Mouse (Mus musculus): Measurements from ENCODE around the gene Slc22a17.

Gene Slc22a17

DNA sequence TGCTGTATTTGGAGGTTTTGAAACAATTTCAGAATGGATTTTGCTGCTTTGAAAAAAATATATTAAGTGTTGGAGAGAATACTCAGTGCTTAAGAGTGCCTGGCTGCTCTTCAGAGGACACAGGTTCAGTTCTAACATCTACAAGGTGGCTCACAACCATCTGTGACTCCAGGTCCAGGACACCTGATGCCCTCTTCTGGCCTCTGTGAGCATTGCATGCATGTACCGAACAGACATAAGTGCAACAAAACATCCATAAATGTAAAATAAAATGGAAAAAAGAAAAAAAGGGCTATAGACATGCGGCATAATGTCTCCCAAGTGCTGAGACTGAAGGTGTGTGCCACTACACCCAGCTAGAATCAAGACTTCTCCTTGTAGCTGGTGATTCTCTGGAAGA lies 52.4 kb downstream of the Slc22a17 start:
- no peak for DNase-seq (ENCODE audit: low read depth)

- no peak for DNase-seq (ENCODE audit: low read depth)
Observed at GRCm38 (mm10) chr14:54857891-54858290, 55.0 kb downstream of the Slc22a17 start.

DNA sequence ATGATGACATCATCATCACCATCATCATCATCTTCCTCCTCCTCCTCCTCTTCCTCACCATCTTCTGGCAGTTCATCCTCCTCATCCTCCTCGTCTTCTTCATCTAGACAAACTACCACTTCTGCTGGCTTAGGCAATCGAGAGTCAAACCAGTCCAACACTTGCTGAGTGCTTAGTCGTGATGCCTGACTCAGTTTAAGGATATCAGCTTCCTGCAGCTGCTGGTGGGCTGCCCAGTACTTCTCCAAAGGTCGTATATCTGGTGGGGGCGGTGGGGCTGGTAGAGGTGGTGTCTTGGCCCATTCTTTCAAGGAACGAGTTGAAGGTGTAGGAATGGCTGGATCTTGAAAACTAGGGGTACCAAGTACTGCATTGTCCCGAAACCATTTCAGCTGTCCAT lies 56.2 kb downstream of the Slc22a17 start:
- no peak for DNase-seq (ENCODE audit: low read depth)
